Mouse (Mus musculus): ENCODE data around the gene Impg2. TPM values are rescaled to one million over a fixed set of nuclear protein-coding genes. Genes with fewer than 3 reads are reported as not detected.

Gene Impg2
- polyA plus RNA-seq, 1 experiment from 2014 or later = 0.70 TPM

GRCm38 (mm10) chr16:56311291-56311690, 107.2 kb downstream of the Impg2 start:
- Histone ChIP-seq H3K27me3 (replicated peaks; ENCODE audit: control insufficient read depth, insufficient read depth, low read length) (no peaks in the 10 kb centered on the region), H3K4me2 (ENCODE audit: low read depth, low read length) (no peak overlapping the region), H3K9ac (ENCODE audit: low read depth, low read length) (no peak overlapping the region), H3K9me3 (ENCODE audit: control insufficient read depth, low read length) (no peaks in the 10 kb centered on the region), H3K4me3 (ENCODE audit: low read depth, low read length) (no peak overlapping the region), H3K27ac (replicated peaks; ENCODE audit: low read depth, low read length) (no peak overlapping the region), H3K36me3 (ENCODE audit: control insufficient read depth, insufficient read depth, low read length) (no peaks in the 10 kb centered on the region), H3K4me1 (ENCODE audit: control insufficient read depth, insufficient read depth, low read length) (no peaks in the 10 kb centered on the region)
- ATAC-seq (ENCODE audit: low read depth) = no peak
- DNase-seq (ENCODE audit: low spot score) = no peak

Other genes with a start within 250 kb of the Impg2 start
- 818 and 878 TPM in 2 replicates for gene Rpl24, start 238.0 kb upstream of the Impg2 start, polyA plus RNA-seq (2014; fragmentation: Nextera tagmentation; extraction: Ambion mirVana)
- gene Zbtb11, start 230.4 kb upstream of the Impg2 start, polyA plus RNA-seq (2014; fragmentation: Nextera tagmentation; extraction: Ambion mirVana) = 17.8 and 21.5 TPM in 2 replicates
- gene Pcnp, start 174.6 kb upstream of the Impg2 start, polyA plus RNA-seq (2014; fragmentation: Nextera tagmentation; extraction: Ambion mirVana) = 220 and 227 TPM in 2 replicates
- gene Trmt10c, start 166.5 kb upstream of the Impg2 start, polyA plus RNA-seq (2014; fragmentation: Nextera tagmentation; extraction: Ambion mirVana) = 26.4 and 27.0 TPM in 2 replicates
- 30.6 and 31.5 TPM in 2 replicates for gene Senp7, start 156.0 kb upstream of the Impg2 start, polyA plus RNA-seq (2014; fragmentation: Nextera tagmentation; extraction: Ambion mirVana)

Data from embryonic facial prominence, embryonic 14.5 days (tissue).